Mouse (Mus musculus) hindbrain, embryonic 10.5 days (tissue): Measurements from ENCODE around the gene Fut1. TPM values are rescaled to one million over a fixed set of nuclear protein-coding genes. Genes with fewer than 3 reads are reported as not detected.

Experiments
- DNase-seq: peaks from one replicate; pipeline ENCODE4 v3.0.0-alpha.2; 2017; ENCODE audit warnings: low spot score
- H3K27ac ChIP-seq: fragments of 300-500 bp; sonication (generic); 2 replicates; pipeline ENCODE4 v1.5.1; 2016; ENCODE audit warnings: mild to moderate bottlenecking, moderate library complexity
- H3K27me3 ChIP-seq: fragments of 300-500 bp; sonication (generic); 2 replicates; pipeline ENCODE4 v1.6.1; 2016; ENCODE audit warnings: mild to moderate bottlenecking; ENCODE audit not compliant: poor library complexity, insufficient read depth, severe bottlenecking
- H3K36me3 ChIP-seq: fragments of 300-500 bp; sonication (generic); 2 replicates; pipeline ENCODE4 v1.6.1; 2016; ENCODE audit warnings: mild to moderate bottlenecking, moderate library complexity
- H3K4me1 ChIP-seq: fragments of 300-500 bp; sonication (generic); replicated peaks from 2 replicates; pipeline ENCODE4 v1.6.1; 2016; ENCODE audit warnings: mild to moderate bottlenecking
- H3K4me3 ChIP-seq: fragments of 300-500 bp; sonication (generic); 2 replicates; pipeline ENCODE4 v1.5.1; 2016; ENCODE audit warnings: mild to moderate bottlenecking, moderate library complexity
- H3K9me3 ChIP-seq: fragments of 300-500 bp; sonication (generic); 2 replicates; pipeline ENCODE4 v1.6.1; 2016; ENCODE audit warnings: mild to moderate bottlenecking, moderate library complexity
- WGBS: fragments of 180-500 bp; shearing (Covaris S2); methylation state at CpG from one replicate; pipeline ENCODE4 v1.1.7; 2016; 5-methylcytosine and 5-hydroxymethylcytosine counted together
- polyA plus RNA-seq: library from polyadenylated mRNA; unstranded; fragments of >200 nt; fragmentation: Nextera tagmentation; extraction: Ambion mirVana; gene quantifications from 2 replicates; pipeline ENCODE4 v1.2.1, GENCODE M21; 2016

Fut1 gene
- polyA plus RNA-seq, 1 experiment from 2014 or later: not detected

GRCm38 (mm10) chr7:45635711-45636688, 18.9 kb downstream of the Fut1 start:
- 86% methylated on average over 15 of the region's 15 CpGs for WGBS
- Histone ChIP-seq H3K4me1 (peaks cover 36% of the 10 kb centered on the region), H3K27me3 (peaks cover 52% of the 10 kb centered on the region), H3K4me3 (no peak overlapping the region), H3K36me3 (peaks cover 17% of the 10 kb centered on the region), H3K9me3 (no peaks in the 10 kb centered on the region), H3K27ac (no peak overlapping the region)
- no peak for DNase-seq

DNA sequence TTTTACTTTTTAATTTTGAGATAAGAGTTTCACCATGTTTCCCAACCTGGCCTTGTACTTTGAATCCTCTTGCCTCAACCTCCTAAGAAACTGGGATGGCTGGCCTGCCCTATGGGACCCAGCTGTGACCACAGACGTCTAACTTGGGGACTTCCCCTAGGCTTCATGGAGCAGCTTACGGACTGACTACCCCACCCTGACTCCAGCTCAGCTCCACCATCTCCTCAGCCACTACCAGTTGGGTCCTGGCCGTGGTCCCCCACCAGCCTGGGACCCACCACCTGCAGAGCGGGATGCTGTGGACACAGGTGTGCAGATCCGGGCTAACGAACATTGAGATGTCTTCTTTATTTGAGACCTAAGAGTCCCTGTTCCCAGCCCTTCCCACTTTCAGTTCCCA, 20.6 kb downstream of the Fut1 start:
- 96% methylated on average over 6 of the region's 6 CpGs for WGBS
- H3K9me3 ChIP-seq: no peaks in the 10 kb centered on the region
- peak overlapping the region; percentile 44; the same call in 1 of the 2 replicates for H3K4me3 ChIP-seq
- peaks cover 17% of the 10 kb centered on the region for H3K36me3 ChIP-seq
- DNase-seq: no peak
- H3K27me3 ChIP-seq: peaks cover 38% of the 10 kb centered on the region
- H3K27ac ChIP-seq: no peak overlapping the region
- peaks cover 45% of the 10 kb centered on the region for H3K4me1 ChIP-seq

DNA sequence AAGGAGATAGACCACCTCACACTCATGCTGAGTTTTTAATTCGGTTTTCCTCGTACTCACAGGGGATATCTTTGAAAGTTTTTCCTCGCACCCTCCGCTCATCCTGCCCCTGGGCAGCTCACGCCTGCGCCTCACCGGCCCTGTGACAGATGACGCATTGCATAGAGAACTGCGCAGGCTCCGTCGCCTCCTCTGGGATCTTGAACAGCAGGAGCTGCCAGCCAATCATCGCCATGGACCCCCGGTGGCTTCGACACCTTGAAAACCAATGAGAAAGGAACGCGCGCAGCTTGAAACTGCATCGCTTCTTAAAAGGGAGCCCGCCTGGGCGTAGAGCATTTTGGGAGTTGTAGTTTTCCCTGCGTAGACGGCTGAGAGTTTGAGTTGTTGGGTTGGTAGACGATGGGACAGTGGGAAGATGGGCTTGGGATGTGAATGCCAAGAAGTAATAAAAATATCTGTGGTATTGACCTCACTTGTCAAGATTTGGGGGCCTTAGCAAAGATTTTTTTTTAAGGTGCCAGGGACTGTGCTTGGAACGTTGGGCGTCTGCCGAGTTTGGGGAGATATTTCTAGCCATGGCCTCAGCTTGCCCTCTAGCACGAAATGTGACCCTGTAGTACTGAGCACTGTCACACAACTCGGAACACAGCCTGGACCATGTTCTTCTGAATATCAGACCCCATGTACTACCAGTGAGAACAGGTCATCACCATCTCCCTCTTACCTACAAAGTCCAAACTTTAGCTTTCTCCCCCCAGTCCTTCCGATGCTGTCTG, 21.7 kb downstream of the Fut1 start:
- peaks cover 17% of the 10 kb centered on the region for H3K36me3 ChIP-seq
- peaks cover 27% of the 10 kb centered on the region; the same call in 1 of the 2 replicates for H3K27me3 ChIP-seq
- peaks cover 53% of the 10 kb centered on the region for H3K4me1 ChIP-seq
- H3K4me3 ChIP-seq: peak overlapping the region; percentile 44
- WGBS: 18% methylated on average over 29 of the region's 29 CpGs
- no peaks in the 10 kb centered on the region for H3K9me3 ChIP-seq
- peak; percentile 96 for DNase-seq
- H3K27ac ChIP-seq: peak overlapping the region; percentile 80

DNA sequence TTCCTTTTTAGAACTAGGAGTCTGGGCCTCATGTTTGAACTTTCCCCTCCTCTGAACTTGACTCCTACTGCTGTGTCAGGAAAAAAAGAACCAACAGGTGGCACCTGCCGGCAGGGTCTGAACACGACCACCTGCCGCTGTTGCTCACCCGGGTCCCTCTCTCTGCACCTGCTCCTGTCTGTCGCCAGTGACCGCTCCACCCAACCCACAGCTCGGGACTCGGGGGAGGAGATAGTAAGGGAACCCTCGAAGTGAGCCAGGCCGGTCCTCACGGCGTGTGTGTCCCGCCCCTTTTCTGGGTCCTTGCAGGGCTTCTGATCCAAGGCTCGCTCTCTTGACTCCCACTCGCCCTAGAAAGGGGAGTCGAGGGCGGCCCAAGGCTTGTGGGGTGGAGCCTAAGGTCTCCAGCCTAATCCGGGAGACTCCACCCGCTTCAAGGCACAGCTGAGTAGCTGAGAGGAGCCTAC, 22.5 kb downstream of the Fut1 start, which contains the start of gene Mamstr:
TSS of gene Mamstr (plus strand) at position 417 of the 467 bp plus-strand sequence.
- Histone ChIP-seq H3K4me3 (peak within 1 kb of the TSS; percentile 3; the same call in 1 of the 2 replicates), H3K36me3 (peaks cover 17% of the 10 kb centered on the region), H3K9me3 (no peaks in the 10 kb centered on the region), H3K27ac (no peak within 1 kb of the TSS), H3K4me1 (peaks cover 60% of the 10 kb centered on the region), H3K27me3 (peaks cover 21% of the 10 kb centered on the region; the same call in 1 of the 2 replicates)
- no peak for DNase-seq
- 21% methylated on average over 19 of the region's 19 CpGs for WGBS

DNA sequence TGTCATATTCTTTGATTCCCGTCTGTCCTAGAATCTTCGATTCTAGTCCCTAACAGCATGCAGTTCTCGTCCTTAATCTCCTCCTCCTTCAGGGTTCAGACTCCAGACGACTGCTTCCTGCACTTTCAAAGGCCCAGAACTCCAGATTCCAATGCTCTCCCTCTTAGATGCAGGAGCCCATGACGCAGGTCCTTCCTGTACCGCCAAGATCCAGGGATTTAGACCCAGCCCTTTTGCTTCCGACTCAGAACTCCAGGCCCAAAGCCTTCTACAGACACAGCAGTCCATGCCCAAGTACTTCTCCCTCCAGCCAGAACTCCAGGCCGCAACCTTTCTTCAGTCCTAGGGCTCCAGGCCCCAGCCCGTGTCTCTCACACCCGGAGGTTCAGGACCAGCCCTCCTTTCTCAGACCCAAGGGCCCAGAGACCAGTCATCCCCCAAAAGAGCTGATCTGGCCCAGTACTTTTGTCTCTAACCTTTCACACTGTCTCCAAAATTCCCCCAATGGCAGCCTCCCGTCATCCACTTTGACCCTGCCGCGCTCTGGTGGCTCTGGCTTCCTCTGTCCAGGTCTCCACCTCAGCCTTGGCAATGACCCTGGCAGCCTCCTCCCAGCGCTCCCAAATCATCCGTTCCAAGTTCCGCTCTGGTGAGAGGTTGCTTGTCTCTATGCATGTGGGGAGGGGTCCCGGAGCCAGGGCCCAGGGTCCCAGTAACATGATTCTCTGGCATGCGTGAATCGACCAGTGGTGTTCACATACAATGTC, 23.3 kb downstream of the Fut1 start:
- Histone ChIP-seq H3K9me3 (no peaks in the 10 kb centered on the region), H3K27ac (no peak overlapping the region), H3K27me3 (peaks cover 21% of the 10 kb centered on the region; the same call in 1 of the 2 replicates), H3K36me3 (peaks cover 17% of the 10 kb centered on the region), H3K4me1 (peaks cover 66% of the 10 kb centered on the region), H3K4me3 (no peak overlapping the region)
- DNase-seq: no peak
- WGBS: 73% methylated on average over 19 of the region's 19 CpGs

DNA sequence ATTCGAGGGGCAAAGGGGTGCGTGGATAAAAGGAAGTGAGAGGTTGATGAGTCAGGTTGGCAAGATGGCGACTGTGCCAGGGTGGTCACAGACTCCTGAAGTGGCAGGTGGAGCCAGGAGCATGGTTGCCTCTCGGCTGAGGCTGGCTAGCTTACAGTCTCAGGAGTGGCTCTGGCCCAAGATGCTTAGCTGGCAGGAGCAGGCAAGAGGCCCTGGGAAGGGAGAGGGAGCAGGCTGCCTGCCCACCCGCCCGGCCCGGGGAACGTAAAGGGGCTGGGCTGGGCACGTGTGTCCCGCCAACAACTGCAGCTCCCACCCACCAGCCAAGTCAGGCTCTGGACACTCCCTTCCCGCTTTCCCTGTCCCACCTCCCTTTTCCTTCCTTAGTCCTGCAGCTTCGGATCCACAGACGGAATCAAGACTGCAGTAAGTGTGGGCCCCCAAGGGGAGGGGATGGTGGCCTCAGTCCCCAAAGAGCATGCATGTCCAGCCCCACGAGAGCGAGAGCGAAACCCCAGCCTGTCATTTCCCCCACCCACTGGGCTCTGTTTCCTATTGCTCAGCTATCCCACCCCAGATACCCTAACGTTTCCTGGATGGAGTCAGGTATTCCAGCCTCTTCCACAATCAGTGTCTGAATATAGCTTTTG, 24.4 kb downstream of the Fut1 start:
- no peaks in the 10 kb centered on the region for H3K9me3 ChIP-seq
- DNase-seq: no peak
- no peak overlapping the region for H3K4me3 ChIP-seq
- H3K36me3 ChIP-seq: peaks cover 11% of the 10 kb centered on the region
- peaks cover 21% of the 10 kb centered on the region; the same call in 1 of the 2 replicates for H3K27me3 ChIP-seq
- H3K4me1 ChIP-seq: peaks cover 70% of the 10 kb centered on the region
- 74% methylated on average over 17 of the region's 17 CpGs for WGBS
- peak overlapping the region; percentile 1; the same call in 1 of the 2 replicates for H3K27ac ChIP-seq

GRCm38 (mm10) chr7:45642083-45642482, 25.0 kb downstream of the Fut1 start:
- Histone ChIP-seq H3K27ac (peak overlapping the region; percentile 96), H3K36me3 (peaks cover 5% of the 10 kb centered on the region; the same call in 1 of the 2 replicates), H3K9me3 (no peaks in the 10 kb centered on the region), H3K27me3 (peaks cover 21% of the 10 kb centered on the region; the same call in 1 of the 2 replicates), H3K4me1 (peaks cover 70% of the 10 kb centered on the region), H3K4me3 (peak overlapping the region; percentile 58)
- 83% methylated on average over 5 of the region's 5 CpGs for WGBS
- no peak for DNase-seq

DNA sequence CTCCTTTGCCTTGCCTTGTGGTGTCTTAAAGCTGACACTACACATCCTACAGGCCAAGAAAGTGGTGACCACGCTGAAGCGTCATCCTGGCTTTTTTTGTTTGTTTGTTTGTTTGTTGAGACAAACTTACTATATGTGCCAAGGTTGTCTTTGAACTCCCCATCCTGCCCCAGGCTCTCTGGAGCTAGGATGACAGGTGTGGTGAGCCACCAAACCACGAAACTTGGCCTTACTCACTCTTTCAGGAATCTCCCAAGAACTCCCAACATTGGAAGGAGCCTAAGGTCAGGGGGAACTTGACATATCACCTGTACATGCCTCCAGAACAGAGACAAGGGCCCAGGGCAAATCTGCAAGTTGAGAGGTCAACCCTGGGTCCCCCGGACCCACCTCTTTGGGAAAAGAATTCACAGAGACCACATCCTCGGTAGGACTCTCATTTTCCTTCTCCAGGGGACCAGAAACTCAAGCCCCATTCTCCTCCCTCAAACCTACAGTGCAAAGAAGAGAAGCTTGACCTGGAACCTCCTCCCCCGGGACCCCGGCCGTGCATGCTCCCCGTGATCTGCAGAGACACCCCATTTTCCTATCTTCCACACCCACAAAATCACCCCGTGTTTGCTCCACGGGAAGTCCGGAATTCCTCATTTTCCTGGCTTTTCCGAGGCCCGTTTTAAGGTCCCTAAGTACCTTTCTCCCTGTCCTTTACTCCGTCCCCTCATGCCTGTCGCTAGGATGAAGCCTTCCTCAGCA, 25.6 kb downstream of the Fut1 start:
- Histone ChIP-seq H3K36me3 (0 out of 2 replicates have a peak, but pooled peaks cover 1% of the 10 kb centered on the region), H3K4me1 (peaks cover 70% of the 10 kb centered on the region), H3K27me3 (peaks cover 21% of the 10 kb centered on the region; the same call in 1 of the 2 replicates), H3K4me3 (peak overlapping the region; percentile 58), H3K9me3 (no peaks in the 10 kb centered on the region), H3K27ac (peak overlapping the region; percentile 96)
- WGBS: 40% methylated on average over 16 of the region's 16 CpGs
- DNase-seq: no peak

DNA sequence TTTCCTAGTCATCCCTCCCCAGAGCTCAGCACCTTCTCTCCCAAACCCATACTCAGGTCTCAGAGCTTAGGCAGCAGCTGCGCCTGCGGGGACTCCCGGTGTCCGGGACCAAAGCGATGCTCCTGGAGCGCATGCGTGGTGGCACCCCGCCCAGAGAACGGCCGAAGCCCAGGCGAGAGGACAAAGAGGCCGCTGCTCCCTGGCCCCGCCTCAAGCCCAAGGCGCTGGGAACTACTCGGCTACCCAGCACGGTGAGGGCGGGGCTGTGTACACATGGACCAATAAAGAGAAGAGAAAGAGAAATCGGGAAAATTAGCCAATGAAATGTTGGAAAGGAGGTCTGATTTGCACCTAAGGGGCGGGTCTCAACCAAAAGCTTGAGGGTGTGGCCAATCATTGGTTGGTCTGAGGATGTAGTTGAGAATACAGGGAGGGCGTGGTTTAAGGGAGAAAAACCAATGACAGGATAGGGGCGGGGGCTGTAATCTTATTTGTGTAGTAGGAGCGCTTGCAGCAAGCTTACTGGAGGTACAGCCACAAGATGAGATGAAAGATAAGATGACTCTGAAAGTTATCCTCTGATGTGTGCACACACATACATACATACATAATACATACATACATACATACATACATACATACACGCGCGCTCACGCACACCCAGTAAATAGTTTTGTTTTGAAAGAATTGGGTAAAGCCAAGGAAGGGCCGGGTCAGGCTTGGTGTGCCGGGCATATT, 26.5 kb downstream of the Fut1 start:
- Histone ChIP-seq H3K36me3 (no peaks in the 10 kb centered on the region), H3K27me3 (peaks cover 21% of the 10 kb centered on the region; the same call in 1 of the 2 replicates), H3K4me3 (peak overlapping the region; percentile 58), H3K9me3 (no peaks in the 10 kb centered on the region), H3K4me1 (peaks cover 62% of the 10 kb centered on the region), H3K27ac (peak overlapping the region; percentile 96)
- DNase-seq: peak; percentile 98
- WGBS: under 1% methylated on average over 28 of the region's 28 CpGs

DNA sequence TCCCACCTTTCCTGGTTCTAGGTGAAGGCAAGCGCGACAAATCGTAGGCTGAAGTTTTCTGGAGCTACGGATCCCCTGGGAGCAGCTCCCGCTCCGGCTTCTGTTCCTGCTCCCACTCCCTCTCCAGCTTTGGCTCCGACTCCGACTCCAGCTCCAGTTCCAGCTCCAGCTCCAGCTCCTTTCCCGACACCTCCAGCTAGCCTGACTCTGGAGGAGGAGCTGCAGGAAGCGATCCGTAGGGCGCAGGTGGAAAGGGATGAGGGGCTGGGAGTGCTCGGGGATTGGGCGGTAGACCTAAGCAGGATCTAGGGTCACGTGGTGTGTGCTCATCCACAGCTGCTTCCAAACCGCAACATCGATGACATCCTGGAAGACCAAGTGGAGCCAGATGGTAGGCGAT, 27.1 kb downstream of the Fut1 start:
- H3K4me3 ChIP-seq: peak overlapping the region; percentile 58
- peak; percentile 61 for DNase-seq

More for the DNA sequence above, 27.1 kb downstream of the Fut1 start:
- H3K4me1 ChIP-seq: peaks cover 57% of the 10 kb centered on the region
- H3K36me3 ChIP-seq: no peaks in the 10 kb centered on the region
- WGBS: 2% methylated on average over 18 of the region's 18 CpGs
- peak overlapping the region; percentile 96 for H3K27ac ChIP-seq
- no peaks in the 10 kb centered on the region for H3K9me3 ChIP-seq
- H3K27me3 ChIP-seq: peaks cover 21% of the 10 kb centered on the region; the same call in 1 of the 2 replicates
